Mouse (Mus musculus) kidney, postnatal 4 days (tissue): ENCODE measurements around the gene Trpm3.

ENCODE experiments used
- DNase-seq, 2 experiments: peaks; one replicate each; pipeline ENCODE4 v3.0.0; 2021; ENCODE audit warnings: mixed read lengths in 2 of 2

The Trpm3 gene

GRCm38 (mm10) chr19:22308081-22308480, 169.2 kb downstream of the Trpm3 start:
- DNase-seq, result no peak

- no peak for DNase-seq
Observed at GRCm38 (mm10) chr19:22317306-22317705, 178.5 kb downstream of the Trpm3 start.

- no peak for DNase-seq
Observed at GRCm38 (mm10) chr19:22326813-22327212, 188.0 kb downstream of the Trpm3 start.

- no peak for DNase-seq
Observed at GRCm38 (mm10) chr19:22327226-22327625, 188.4 kb downstream of the Trpm3 start.

- no peak for DNase-seq
Observed at GRCm38 (mm10) chr19:22336278-22336677, 197.4 kb downstream of the Trpm3 start.

DNA sequence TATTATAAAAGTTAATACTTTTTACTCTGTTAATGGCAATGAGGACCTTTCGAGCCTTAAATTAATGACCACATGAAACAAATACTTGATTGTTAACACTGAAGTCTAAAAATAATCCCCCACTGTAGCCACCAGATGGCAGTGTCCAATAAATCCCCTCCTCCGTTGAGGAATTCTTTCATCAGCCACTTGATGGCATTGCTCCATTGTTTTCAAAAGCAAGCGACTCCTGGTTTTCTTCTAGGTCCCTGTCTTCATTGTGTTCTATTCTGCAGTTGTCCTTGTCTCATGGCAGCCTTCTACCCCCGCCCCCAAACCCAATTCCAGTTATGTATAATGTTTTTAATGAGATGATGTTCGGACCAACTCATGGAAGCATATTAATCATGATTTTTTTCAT, 198.6 kb downstream of the Trpm3 start:
- DNase-seq, result peak; percentile 41 to 50

GRCm38 (mm10) chr19:22338927-22339326, 200.1 kb downstream of the Trpm3 start:
- DNase-seq, result no peak

DNA sequence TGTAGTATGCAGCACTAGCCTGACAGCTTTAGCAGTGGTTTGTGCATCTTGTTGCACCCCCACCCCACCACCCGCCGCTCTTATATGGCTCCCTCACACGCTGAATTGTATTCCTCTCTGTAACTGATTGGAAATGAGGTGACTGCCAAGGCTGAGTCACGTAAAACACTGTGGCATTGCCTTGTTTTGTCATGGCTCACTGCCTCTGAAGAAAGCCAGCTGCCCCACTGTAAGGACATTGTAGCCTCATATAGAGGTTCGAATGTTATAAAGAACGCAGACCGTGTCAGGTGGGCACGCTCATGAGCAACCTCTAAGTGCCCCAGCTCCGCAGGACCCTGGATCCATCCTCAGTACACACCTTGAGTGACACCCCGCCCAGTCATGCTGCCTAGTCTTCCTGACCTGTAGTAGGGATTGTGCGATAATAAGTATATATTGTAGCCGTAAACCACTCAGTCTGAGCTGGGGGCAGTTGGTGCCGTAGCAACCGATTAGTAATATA, 215.2 kb downstream of the Trpm3 start:
- DNase-seq, result peak; percentile 6 to 10

DNA sequence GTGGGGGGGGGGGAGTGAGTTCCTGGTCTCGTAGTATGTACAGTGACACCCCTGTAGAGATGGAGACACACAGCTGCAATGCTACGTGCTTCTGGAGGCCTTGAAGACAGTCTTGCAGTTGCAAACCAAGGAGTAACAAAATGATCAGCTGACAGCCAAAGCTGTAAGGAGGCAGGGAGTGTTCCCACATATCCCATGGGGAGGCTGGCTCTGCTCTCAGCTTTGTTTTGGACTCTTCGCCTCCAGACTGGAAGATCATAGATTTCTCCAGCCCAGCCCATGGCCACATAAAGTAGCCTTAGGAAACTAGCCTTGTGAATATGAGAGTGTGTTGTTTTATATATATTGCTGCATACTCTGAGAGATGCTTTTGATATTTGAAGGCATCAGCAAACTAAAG, 248.0 kb downstream of the Trpm3 start:
- DNase-seq, result peak; percentile 2 to 5

GRCm38 (mm10) chr19:22394700-22395099, 255.9 kb downstream of the Trpm3 start:
- DNase-seq, result no peak

- no peak for DNase-seq
Observed at GRCm38 (mm10) chr19:22404049-22404448, 265.2 kb downstream of the Trpm3 start.

DNA sequence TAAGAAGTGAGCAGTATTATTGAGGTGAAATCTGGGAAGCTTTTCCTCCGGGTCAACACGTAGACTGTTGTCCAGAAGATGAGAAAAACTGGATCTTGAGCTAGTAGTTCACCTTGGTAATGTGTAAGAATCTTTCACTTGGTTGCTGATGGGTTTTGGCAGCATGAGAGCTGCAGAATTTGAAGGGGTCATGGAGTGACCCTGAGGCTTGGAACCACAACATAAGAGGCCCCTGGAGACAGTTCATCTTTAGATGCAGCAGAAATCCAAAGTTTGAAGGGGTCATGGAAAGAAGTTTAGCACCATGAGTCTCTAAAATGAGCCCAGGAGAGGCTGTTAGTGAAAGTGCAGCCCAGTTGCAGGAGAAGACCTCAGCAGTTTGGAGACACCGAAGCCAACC, 279.4 kb downstream of the Trpm3 start:
- DNase-seq, result no peak

GRCm38 (mm10) chr19:22437207-22437606, 298.4 kb downstream of the Trpm3 start:
- DNase-seq, result no peak

DNA sequence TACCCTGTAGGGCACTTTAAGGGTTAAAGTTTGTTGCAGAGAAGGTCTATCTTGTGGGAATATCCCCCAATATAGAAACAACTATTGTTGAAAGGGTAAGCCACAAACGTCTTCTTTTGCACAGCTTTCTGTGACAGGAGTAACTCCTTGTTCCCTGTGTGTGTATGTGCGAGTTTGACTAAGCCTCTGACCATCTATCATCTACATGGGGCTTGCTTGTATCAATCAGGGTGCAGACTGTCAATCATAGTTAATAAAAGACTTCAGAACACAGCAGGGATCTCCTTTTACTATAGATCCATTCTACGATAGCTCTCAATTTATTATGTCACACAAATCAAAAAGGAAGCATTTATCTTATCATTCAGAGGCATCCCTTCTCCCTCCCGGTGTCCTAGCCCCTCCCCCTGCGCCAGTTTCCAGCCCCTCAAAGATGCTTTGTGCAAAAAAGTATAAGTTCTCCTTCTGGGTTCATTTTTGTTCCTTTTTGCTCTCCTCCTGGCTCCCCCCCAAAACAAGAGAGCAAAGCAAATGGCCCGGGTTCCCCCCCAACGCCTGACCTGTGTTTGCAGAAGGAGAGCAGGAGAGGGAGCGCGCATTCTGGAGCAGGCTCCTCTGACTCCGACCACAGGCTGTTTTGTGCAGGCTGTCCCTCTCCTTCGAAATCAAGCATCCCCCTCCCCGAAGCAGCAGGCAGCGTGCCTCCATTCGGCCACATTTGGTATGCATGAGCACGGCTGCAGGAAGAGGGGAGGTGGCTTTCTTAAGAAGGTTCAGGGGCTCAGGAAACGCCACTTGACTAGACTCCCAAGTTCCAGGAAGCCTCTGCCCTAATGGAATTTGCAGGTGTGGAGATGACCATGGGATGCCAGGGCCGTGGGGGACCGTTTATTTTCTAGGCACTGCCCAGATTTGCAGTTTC, 308.8 kb downstream of the Trpm3 start:
- peak; percentile 22 to 49 for DNase-seq

DNA sequence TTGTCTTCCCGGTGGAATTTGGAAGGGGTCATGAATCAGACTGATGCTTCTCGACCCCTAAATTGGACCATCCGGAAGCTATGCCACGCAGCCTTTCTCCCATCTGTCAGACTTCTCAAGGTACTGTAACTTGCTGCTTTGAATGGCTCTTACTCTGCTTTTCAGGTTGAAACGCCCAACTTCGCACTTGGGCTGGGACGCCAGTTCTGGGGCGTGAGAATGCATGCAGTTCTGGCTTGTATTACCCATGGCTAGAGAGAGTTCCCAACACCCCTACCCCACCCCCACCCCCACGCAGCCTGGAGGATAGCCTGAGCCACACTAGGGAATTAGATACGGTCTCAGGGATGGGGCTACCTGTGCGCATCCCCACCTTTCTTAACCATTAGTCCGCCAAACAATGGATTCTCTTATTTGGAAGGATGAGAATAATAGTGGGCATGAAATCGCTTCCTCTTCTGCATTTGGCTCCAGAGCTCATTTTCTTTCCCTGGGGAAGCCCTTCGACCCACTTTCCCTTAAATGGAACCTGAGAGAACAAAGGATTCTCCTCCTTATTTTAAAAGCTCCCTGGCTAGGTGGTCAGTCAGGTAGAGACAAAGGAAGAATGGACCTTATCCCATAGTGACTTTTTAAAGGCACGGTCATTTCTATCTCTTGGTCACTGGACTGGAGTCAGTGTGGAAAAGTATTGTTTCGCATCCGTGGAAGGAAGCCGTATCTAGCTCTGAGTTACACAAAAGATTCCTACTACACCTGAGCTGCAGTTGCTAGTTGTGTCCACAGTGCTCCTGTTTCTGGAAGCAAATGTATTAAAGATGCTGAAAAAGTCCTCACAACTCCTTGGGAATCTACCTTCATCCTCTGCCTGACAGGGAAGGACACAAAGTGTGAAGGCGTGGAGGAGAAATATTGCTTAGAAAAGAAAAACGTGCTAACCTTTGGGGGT, 309.8 kb downstream of the Trpm3 start:
- peak; percentile 1 to 14 for DNase-seq

DNA sequence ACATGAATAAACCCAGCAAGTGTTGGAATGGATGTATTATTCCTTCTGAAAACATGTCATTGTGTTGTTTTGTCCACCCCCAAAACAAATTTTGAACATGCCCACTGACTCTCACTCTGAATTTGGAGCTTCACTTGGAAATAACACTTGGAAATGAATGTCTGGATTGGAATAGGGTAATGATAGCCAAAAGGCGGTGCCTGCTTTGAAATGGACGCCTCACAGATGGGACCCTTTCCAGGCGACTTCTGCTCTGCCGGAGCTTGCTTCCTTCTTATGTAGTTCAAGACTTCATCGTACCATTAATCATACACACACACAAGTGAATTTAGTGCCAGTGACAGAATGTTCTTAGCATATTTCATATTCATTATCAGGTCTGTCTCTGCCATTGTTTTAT, 312.4 kb downstream of the Trpm3 start:
- peak in 1 of 2 experiments; percentile 13 for DNase-seq

DNA sequence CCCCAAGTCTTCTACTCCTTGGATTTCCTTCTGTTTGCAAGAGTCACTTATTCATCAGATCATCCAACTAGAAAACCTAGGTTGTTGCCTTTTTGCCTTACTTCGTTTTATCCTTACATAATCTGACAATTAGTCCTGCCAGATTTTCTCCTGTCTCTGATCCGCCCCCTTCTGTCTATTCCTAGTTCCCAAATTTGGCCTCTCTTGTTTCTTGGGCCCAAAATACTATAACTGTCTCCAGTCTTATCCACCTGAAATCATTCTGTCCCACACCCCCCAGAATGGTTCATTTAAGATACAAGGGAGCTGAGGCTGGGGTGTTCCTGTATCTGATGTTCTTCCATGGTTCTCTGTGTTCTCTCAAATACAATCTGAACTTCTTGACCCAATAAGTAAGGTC, 318.1 kb downstream of the Trpm3 start:
- no peak for DNase-seq

- DNase-seq, result no peak
Observed at GRCm38 (mm10) chr19:22462043-22462442, 323.2 kb downstream of the Trpm3 start.

DNA sequence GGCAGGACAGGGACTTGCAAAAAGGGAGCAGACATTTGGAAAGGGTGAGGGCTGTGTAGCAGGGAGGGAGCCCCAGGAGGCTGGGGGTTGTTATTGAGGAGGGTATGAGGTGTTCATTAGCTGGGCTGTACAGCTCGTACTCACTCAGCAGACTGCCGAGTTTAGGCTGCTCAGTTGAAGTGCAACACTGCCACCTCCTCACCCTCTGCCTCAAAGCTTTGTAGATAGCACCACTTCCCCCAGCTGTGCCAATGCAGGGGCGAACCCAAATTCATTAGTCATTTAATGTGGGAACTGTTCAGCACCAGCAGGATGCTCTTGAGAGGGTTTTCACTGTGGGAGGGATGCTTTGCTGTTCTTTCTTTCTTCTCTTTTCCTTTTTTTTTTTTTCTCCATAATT, 324.7 kb downstream of the Trpm3 start:
- DNase-seq, result no peak

DNA sequence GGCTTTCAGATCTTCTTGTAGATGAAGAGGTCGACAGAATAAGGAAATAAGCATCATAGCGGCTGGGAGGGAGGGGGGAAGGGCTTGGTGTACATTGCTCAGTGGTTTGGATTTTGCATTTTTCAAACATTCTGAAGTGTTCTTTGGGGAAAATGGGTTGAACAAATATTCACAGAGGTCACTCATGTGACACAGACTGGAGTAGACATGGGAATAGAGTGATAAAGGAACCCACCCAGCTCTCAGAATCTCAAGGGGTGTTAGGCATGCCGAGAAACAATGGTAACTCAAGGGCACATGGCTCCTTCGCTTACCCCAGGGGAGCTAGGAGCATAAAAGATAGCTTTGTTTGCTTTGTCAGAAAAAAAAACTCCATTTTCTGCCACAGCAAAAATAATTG, 330.8 kb downstream of the Trpm3 start:
- DNase-seq, result no peak

DNA sequence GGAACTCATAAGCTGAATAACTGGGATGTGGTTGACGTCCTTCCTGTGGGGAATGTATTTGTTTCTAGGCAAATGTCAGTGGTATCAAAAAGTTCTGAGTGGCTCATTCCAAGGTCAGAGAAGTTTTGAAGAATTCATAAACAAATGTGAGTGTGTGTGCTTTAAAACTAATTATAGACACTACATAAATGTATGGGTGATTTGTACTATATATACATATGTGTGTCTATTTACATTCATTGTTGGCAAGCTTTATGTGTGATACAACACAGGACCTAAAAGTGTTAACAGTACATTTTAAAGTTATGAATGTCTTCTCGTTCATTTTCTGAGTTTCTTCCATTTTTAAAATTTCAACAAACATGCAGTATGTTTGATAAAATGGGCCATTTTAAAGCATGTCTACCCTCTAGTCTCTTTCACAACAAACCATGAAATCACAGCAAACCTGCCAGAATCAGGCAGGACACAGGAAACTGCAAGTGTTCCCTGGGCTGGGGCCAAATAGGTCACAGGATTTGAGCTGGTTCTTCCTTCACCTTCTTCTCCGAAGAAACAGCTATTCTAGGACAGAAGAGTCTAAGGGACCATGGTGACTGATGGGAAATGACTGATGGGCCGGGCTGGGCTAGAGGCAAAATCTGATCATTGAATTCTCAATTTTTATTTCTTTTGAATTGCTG, 334.3 kb downstream of the Trpm3 start:
- DNase-seq, result no peak

DNA sequence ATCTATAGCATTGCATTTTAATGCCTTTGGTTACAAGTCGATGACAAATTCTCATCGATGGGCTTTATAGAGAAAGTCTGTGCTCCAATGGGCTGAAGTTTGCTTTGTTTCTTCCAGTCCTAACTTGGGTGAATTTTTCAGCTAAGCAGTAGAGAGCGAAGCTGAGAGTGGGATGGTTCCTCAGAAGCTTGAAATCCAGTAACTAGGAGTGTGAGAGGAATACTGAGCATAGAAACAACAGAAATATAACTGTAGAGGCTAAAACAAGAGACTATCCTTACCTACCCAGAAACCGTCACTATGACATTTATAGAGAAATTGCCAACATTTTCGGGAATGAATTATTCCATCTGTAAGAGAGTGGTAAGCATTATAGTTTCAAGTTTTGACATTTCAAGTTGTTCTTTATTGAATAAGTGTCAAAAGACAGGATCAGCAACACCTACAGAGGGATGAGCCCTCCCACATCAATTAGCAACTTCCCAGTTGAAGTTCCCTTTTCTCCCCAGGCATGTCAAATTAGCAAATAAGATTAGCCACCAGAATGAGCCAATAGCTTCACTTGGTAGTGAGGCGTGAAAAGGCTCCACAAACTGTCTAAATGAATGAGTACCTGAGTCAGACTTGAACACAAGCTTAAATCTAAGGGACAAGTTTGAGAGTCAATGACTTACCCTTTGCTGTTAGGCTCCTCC, 339.6 kb downstream of the Trpm3 start:
- no peak for DNase-seq
